Mouse (Mus musculus): ENCODE results near the gene Rom1.
"Not testable (repeated sequence)": the region's sequence is repeated elsewhere in the genome, so short reads cannot be mapped to it uniquely, and the experiment has no call there.

Rom1 gene

DNA sequence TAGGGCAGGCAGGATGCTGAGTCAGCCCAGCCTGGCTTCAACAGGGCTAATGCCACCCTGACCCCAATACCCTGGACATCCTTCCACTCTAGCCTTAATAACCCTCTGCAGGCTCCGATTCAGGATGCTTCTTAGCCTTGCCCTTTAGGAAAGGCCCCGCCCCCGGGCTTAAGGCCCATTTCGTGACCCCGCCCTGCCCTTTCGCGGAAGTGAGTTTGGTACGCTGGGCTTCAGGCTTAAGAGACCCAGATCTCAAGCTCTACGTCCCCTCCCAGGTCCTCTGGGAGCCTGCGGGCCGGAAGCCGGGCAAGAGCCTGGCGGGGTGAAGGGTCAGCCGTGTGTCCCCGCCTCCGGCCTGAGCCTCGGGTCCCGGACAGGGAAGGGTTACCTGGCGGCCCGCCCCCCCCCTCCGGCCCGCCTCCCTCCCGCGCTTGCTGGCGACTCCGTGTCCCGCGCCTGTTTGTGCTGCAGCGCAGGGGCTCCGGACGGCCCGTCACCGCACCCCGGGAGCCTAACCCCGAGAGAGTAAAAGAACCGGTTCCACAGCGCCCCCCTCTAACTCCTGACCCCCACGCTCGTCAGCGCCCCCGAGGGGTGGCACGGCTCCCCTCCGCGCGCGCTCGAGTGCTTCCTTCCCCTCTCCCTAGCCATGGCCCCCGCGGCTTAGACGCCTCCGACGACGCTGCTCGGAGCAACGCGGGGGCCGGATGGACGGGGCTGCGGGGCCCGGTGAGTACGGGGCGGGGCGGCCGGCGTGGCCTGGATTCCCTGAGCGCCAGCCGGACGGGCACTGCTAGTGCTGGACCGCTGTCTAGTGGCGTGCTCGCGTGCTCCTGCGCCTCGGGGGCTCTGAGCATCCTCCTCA lies at the start of gene Rom1, which contains the start of gene Eml3:
Gene Rom1, minus strand, starts transcription at position 133 of the 865 bp plus-strand sequence.
Gene Eml3, plus strand, starts transcription at position 329 of the 865 bp plus-strand sequence.
- peak; percentile 77 to 80 for DNase-seq (ENCODE audit: low spot score in 2 of 2)

GRCm38 (mm10) chr19:8976535-8976934 lies 47.4 kb upstream of the Rom1 start:
- DNase-seq (ENCODE audit: low spot score in 2 of 2), result peak; percentile 47 to 61

DNA sequence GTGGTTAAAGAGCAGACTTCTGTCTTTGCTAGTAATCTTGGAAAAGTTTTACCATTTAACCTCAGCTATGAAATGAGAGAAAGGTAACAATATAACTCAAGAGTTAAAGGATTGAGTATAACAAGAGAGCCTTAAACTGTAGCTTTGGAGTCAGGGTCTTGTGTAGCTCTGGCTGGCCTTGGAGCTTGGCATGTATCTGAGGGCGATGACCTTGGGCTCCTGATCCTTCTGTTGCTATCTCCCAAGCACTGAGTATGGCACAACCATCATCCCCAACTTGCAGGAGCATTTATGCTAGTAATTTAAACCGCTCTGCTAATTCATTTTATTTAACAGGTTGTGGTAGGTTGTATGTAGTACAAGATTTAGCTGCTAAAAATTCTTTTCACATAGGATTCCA lies 46.3 kb upstream of the Rom1 start:
- DNase-seq (ENCODE audit: low spot score in 2 of 2), result no peak

DNA sequence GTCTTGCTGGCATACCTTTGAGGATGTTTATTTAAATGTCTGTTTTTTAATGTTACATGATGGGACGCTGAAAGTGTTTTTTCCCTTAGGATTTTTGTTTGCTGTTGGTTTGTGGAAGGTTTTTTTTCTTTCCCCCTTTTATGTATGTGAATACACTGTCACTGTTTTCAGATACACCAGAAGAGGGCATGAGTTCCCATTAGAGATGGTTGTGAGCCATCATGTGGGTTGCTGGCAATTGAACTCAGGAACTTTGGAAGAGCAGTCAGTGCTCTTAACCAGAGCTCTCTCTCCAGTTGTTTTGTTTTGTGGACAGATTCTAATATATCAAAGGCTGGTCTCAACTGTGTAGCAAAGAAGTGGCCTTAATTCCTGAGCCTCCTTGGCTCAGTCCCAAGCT lies 45.5 kb upstream of the Rom1 start:
- DNase-seq (ENCODE audit: low spot score in 2 of 2), result no peak

DNA sequence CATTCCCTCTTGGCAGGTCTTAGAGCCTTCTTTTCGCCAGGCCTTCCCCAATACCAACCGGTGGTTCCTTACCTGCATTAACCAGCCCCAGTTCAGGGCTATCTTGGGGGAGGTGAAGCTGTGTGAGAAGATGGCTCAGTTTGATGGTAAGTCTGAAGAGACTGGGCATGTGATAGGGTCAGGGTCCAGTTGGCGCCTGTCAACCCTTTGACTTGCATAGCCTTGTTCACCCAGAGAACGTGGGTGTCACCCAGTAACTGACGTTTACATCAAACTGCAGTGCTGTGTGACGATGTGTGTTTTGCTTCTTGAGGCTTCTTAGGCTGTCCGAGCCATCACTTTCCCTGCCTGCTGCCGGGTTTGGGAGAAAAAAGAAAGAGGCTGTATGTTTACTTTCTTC lies 43.3 kb upstream of the Rom1 start:
- DNase-seq (ENCODE audit: low spot score in 2 of 2), result not testable (repeated sequence)

- no peak for DNase-seq (ENCODE audit: low spot score in 2 of 2)
Observed at GRCm38 (mm10) chr19:8967893-8968292, 38.7 kb upstream of the Rom1 start.

DNA sequence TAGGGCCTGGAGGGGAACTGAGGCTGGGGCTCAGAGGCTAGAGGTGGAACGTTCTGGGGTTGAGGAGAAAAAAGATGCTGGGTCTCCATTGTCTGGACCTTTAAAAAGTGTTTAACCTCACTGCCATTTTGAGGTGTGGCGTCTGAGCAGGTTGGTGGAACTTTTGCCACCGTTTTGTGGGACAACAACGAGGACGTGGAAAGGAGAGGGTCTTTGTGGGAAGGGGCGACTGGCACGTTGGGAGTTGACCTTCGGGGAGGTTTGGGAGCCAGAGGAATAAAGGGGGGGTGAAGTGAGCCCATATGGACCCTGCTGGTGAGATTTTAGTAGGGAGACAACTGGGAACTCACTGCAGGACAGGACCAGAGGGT lies 38.2 kb upstream of the Rom1 start:
- no peak for DNase-seq (ENCODE audit: low spot score in 2 of 2)

- peak; percentile 98 to 99 for DNase-seq (ENCODE audit: low spot score in 2 of 2)
Observed at GRCm38 (mm10) chr19:8966590-8967372, 37.6 kb upstream of the Rom1 start, which contains the start of gene Eef1g. Gene Eef1g, plus strand, starts transcription at chr19:8967041.

GRCm38 (mm10) chr19:8966198-8966589 lies 37.0 kb upstream of the Rom1 start:
- no peak for DNase-seq (ENCODE audit: low spot score in 2 of 2)

DNA sequence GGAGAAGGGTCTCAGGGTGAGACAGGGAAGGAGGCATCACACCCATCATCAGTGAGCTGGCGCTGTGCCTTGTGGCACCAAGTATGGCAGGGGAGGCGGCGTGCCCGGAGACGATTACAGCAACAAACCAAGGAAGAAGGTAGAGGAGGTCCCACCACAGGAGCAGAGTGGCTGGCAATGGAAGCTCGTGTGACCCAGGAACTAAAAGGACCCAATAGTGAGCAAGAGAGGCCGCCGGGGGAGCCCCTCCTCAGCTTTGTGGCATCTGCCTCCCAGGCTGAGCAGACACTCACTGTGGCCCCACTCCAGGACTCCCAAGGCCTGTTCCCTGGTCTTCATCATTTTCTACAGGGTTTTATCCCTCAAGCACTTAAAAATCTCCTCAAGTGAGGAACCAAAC lies 36.6 kb upstream of the Rom1 start:
- DNase-seq (ENCODE audit: low spot score in 2 of 2), result no peak

DNA sequence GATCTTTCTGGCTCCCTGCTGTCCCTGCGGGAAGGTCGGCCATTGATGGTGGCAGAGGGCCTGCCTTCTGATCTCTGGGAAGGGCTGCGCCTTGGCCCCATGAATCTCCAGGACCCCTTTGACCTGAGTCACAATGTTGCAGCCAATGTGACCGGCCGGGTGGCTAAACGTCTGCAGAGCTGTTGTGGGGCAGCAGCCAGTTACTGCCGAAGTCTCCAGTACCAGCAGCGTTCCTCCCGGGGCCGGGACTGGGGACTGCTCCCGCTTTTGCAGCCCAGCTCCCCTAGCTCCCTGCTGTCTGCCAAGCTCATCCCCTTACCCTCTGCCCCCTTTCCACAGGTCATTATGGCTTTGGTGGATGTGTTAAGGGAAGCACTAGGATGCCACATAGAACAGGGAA lies 35.9 kb upstream of the Rom1 start:
- no peak for DNase-seq (ENCODE audit: low spot score in 2 of 2)

- DNase-seq (ENCODE audit: low spot score in 2 of 2), result no peak
Observed at GRCm38 (mm10) chr19:8962256-8962655, 33.1 kb upstream of the Rom1 start.

DNA sequence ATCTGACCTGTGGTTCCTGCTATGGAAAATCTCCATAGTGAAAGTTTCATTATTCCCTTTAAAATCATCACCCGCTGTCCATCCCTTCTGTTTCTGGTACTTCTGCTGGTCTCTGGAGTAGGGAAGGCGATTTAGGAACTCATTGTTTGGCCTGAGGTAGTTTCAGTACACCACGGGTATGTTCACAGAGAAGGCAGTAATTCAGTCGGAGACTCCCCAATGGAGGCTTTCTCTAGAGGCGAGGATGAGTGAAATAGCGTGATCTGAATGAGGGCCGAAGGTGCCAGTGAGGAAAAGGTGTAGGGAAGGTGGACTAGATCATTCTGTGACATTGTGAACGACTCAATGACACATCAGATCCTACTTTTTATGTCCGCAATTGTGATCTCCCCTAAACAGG lies 25.0 kb upstream of the Rom1 start:
- no peak for DNase-seq (ENCODE audit: low spot score in 2 of 2)

GRCm38 (mm10) chr19:8953135-8954039 lies 24.2 kb upstream of the Rom1 start, which contains the start of gene Tut1:
Gene Tut1, plus strand, starts transcription at chr19:8953847.
- peak; percentile 89 to 93 for DNase-seq (ENCODE audit: low spot score in 2 of 2)

DNA sequence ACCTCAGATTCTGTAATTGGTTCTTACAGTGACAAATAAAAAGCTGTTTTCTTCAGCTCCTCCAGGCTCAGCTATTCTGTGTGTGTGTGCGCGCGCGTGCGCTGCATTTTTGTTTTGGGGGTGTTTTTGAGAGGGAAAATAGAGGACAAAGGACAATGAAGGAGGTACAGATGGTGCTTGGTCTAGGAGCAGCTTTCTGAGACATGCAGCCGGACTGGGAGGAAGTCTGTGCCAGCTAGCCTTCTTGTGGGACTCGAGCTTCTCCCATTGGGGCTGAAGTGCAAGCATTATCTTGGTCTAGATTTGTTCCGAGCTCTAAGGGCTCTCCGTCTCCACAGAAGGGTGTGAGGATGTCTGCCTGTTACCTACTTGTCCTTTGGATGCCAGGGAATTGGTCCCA lies 23.1 kb upstream of the Rom1 start:
- DNase-seq (ENCODE audit: low spot score in 2 of 2), result no peak

DNA sequence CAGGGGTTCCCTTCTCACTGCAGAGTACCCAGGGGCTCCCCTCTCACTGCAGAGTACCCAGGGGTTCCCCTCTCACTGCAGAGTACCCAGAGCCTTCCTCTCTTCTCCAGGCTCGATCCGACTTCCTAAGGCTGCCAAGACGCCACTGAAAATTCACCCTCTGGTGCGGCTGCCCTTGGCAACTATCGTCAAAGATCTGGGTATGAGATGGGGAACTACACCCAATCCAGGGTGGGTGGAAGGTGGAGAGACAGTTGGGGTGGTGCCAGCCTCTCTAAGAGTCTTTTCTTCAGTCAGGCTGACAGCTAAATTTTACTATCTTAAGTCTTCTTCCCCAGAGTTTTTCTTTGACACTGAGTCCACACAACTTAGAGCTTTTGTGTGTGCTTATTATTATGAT lies 21.0 kb upstream of the Rom1 start:
- no peak for DNase-seq (ENCODE audit: low spot score in 2 of 2)

- no peak for DNase-seq (ENCODE audit: low spot score in 2 of 2)
Observed at GRCm38 (mm10) chr19:8946929-8947328, 17.8 kb upstream of the Rom1 start.

- no peak for DNase-seq (ENCODE audit: low spot score in 2 of 2)
Observed at GRCm38 (mm10) chr19:8945251-8945650, 16.1 kb upstream of the Rom1 start.

DNA sequence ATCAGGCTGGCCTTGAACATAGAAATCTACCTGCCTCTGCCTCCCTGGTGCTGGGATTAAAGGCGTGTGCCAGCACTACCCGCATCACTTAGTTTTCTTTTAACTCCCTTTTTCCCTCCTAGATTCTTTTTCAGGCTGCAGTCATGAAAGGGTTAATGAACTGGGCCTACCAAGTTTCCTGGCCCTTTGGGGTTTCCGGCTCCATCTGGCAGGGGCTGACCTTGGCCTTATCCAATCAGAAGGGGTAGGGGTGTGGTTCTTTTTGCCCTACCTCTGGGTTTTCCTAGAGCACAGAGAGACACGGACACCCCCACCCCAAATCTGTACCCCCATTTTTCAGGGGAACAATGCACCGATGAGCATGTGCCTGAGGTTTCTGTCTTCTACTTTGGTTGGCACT lies 15.6 kb upstream of the Rom1 start:
- peak; percentile 58 for DNase-seq (ENCODE audit: low spot score in 2 of 2)

- DNase-seq (ENCODE audit: low spot score in 2 of 2), result no peak
Observed at GRCm38 (mm10) chr19:8944062-8944461, 14.9 kb upstream of the Rom1 start.

DNA sequence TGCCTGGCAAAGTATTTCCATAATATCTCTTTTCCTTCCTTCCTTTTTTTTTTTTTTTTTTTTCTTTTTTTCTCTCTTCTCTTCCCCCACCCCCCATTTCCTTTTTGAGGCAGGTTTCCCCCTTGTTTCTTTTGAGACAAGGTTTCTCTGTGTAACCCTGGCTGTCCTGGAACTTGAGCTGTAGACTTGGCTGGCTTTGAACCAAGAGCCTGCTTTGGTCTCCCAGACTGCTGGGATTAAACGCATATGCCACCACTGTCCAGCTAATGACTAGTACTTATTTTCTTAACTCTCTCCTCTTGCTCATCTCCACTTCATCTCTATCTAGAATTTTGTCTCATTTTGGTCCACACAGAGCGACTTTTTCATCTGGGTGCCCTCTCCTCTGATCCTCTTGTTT lies 13.9 kb upstream of the Rom1 start:
- no peak for DNase-seq (ENCODE audit: low spot score in 2 of 2)
